Mouse (Mus musculus) embryonic facial prominence, embryonic 11.5 days (tissue): ENCODE measurements around the gene Kif28. TPM values are rescaled to one million over a fixed set of nuclear protein-coding genes. Genes with fewer than 3 reads are reported as not detected.
A peak's percentile ranks its signal among the peaks of the same experiment; 100 is the strongest.

ENCODE experiments used
- ATAC-seq: fragments of 200-750 bp; cut with Nextera tagmentation; replicated peaks from 2 replicates; pipeline ENCODE4 v1.8.0; 2017; ENCODE audit warnings: low read depth; ENCODE audit not compliant: insufficient number of reproducible peaks, low FRiP score, low TSS enrichment
- DNase-seq: peaks from one replicate; pipeline ENCODE4 v3.0.0-alpha.2; 2015; ENCODE audit warnings: low spot score
- H3K27ac ChIP-seq: fragments of 300-500 bp; sonication (generic); replicated peaks from 2 replicates; pipeline ENCODE4 v1.5.1; 2014; ENCODE audit warnings: mild to moderate bottlenecking, low read depth, low read length, control low read depth
- H3K27me3 ChIP-seq: fragments of 300-500 bp; sonication (generic); 2 replicates; pipeline ENCODE4 v1.6.1; 2014; ENCODE audit warnings: mild to moderate bottlenecking, low read length, moderate library complexity, mixed read lengths; ENCODE audit not compliant: control insufficient read depth, insufficient read depth
- H3K36me3 ChIP-seq: fragments of 300-500 bp; sonication (generic); replicated peaks from 2 replicates; pipeline ENCODE4 v1.6.1; 2014; ENCODE audit warnings: low read depth, mild to moderate bottlenecking, low read length, moderate library complexity, mixed read lengths; ENCODE audit not compliant: control insufficient read depth, insufficient read depth
- H3K4me1 ChIP-seq: fragments of 300-500 bp; sonication (generic); 2 replicates; pipeline ENCODE4 v1.6.1; 2014; ENCODE audit warnings: low read length, mixed read lengths; ENCODE audit not compliant: control insufficient read depth, insufficient read depth
- H3K4me2 ChIP-seq: fragments of 300-500 bp; sonication (generic); 2 replicates; pipeline ENCODE4 v1.6.1; 2014; ENCODE audit warnings: low read depth, mild to moderate bottlenecking, control low read depth, low read length, moderate library complexity
- H3K4me3 ChIP-seq: fragments of 300-500 bp; sonication (generic); 2 replicates; pipeline ENCODE4 v1.5.1; 2014; ENCODE audit warnings: low read depth, low read length, control low read depth
- H3K9ac ChIP-seq: fragments of 300-500 bp; sonication (generic); replicated peaks from 2 replicates; pipeline ENCODE4 v1.6.1; 2014; ENCODE audit warnings: mild to moderate bottlenecking, control low read depth, low read length
- H3K9me3 ChIP-seq: fragments of 300-500 bp; sonication (generic); replicated peaks from 2 replicates; pipeline ENCODE4 v1.6.1; 2016; ENCODE audit warnings: mild to moderate bottlenecking, low read length, inconsistent platforms, mixed read lengths; ENCODE audit not compliant: control insufficient read depth
- WGBS: fragments of 180-500 bp; shearing (Covaris S2); extraction: QIAGEN DNeasy Blood & Tissue Kit; methylation state at CpG from one replicate; pipeline ENCODE4 v1.1.7; 2014; 5-methylcytosine and 5-hydroxymethylcytosine counted together
- polyA plus RNA-seq: library from polyadenylated mRNA; unstranded; fragments of >200 nt; fragmentation: Nextera tagmentation; extraction: Ambion mirVana; gene quantifications from 2 replicates; pipeline ENCODE4 v1.2.1, GENCODE M21; 2014

Kif28 gene
- polyA plus RNA-seq, 1 experiment from 2014 or later = not detected

- Histone ChIP-seq H3K4me2 (no peak overlapping the region), H3K9me3 (no peaks in the 10 kb centered on the region), H3K9ac (no peak overlapping the region), H3K27ac (no peak overlapping the region), H3K4me1 (no peaks in the 10 kb centered on the region), H3K4me3 (no peak overlapping the region), H3K27me3 (no peaks in the 10 kb centered on the region), H3K36me3 (peaks cover 9% of the 10 kb centered on the region)
- ATAC-seq = no peak
- 93% methylated on average over 8 of the region's 8 CpGs for WGBS
- no peak for DNase-seq
These were observed 7.9 kb upstream of the Kif28 start for GRCm38 (mm10) chr1:179753006-179753405.

GRCm38 (mm10) chr1:179752276-179752675, 7.2 kb upstream of the Kif28 start:
- Histone ChIP-seq H3K27ac (no peak overlapping the region), H3K9ac (no peak overlapping the region), H3K9me3 (no peaks in the 10 kb centered on the region), H3K4me3 (no peak overlapping the region), H3K36me3 (peaks cover 9% of the 10 kb centered on the region), H3K4me2 (no peak overlapping the region), H3K27me3 (no peaks in the 10 kb centered on the region), H3K4me1 (no peaks in the 10 kb centered on the region)
- WGBS = 95% methylated on average over 11 of the region's 11 CpGs
- no peak for DNase-seq
- ATAC-seq = no peak

GRCm38 (mm10) chr1:179743593-179744193, 1.4 kb downstream of the Kif28 start:
- Histone ChIP-seq H3K27me3 (no peaks in the 10 kb centered on the region), H3K4me2 (no peak overlapping the region), H3K36me3 (peaks cover 6% of the 10 kb centered on the region), H3K4me1 (no peaks in the 10 kb centered on the region), H3K9me3 (no peaks in the 10 kb centered on the region), H3K27ac (no peak overlapping the region), H3K9ac (no peak overlapping the region), H3K4me3 (no peak overlapping the region)
- 87% methylated on average over 4 of the region's 4 CpGs for WGBS
- DNase-seq (no peak), ATAC-seq (no peak)

- H3K9me3 ChIP-seq = no peaks in the 10 kb centered on the region
- no peak overlapping the region for H3K27ac ChIP-seq
- DNase-seq = no peak
- no peak overlapping the region for H3K4me2 ChIP-seq
- no peaks in the 10 kb centered on the region for H3K27me3 ChIP-seq
- no peaks in the 10 kb centered on the region for H3K4me1 ChIP-seq
- WGBS = 82% methylated on average over 3 of the region's 3 CpGs
- no peak for ATAC-seq
- H3K36me3 ChIP-seq = no peaks in the 10 kb centered on the region
- H3K4me3 ChIP-seq = no peak overlapping the region
- no peak overlapping the region for H3K9ac ChIP-seq
These were observed 8.6 kb downstream of the Kif28 start for GRCm38 (mm10) chr1:179736483-179736882.

- 0 out of 2 replicates have a peak, but pooled peaks have one; percentile 48 for ATAC-seq
These were observed 10.3 kb downstream of the Kif28 start for GRCm38 (mm10) chr1:179734500-179735474.

GRCm38 (mm10) chr1:179731391-179731790, 13.7 kb downstream of the Kif28 start:
- H3K36me3 ChIP-seq = no peaks in the 10 kb centered on the region
- no peak overlapping the region for H3K4me2 ChIP-seq
- ATAC-seq (no peak), DNase-seq (no peak)
- H3K9ac ChIP-seq = no peak overlapping the region
- H3K27me3 ChIP-seq = no peaks in the 10 kb centered on the region
- H3K27ac ChIP-seq = no peak overlapping the region
- no peaks in the 10 kb centered on the region for H3K4me1 ChIP-seq
- H3K4me3 ChIP-seq = no peak overlapping the region
- 90% methylated on average over 3 of the region's 3 CpGs for WGBS
- no peaks in the 10 kb centered on the region; the same call in 1 of the 2 replicates for H3K9me3 ChIP-seq

More at GRCm38 (mm10) chr1:179734500-179735474, 10.3 kb downstream of the Kif28 start:
- no peaks in the 10 kb centered on the region for H3K27me3 ChIP-seq
- no peak overlapping the region for H3K9ac ChIP-seq
- no peaks in the 10 kb centered on the region for H3K9me3 ChIP-seq
- no peak overlapping the region for H3K4me2 ChIP-seq
- no peak overlapping the region for H3K4me3 ChIP-seq
- H3K36me3 ChIP-seq = no peaks in the 10 kb centered on the region
- 36% methylated on average over 15 of the region's 15 CpGs for WGBS
- no peaks in the 10 kb centered on the region for H3K4me1 ChIP-seq
- no peak overlapping the region for H3K27ac ChIP-seq
- DNase-seq = peak; percentile 58

- ATAC-seq (no peak), DNase-seq (no peak)
- H3K4me3 ChIP-seq = no peak overlapping the region
- 88% methylated on average over 10 of the region's 10 CpGs for WGBS
- no peaks in the 10 kb centered on the region; the same call in 1 of the 2 replicates for H3K9me3 ChIP-seq
- no peak overlapping the region for H3K9ac ChIP-seq
- H3K36me3 ChIP-seq = no peaks in the 10 kb centered on the region
- no peaks in the 10 kb centered on the region for H3K4me1 ChIP-seq
- H3K27me3 ChIP-seq = no peaks in the 10 kb centered on the region
- no peak overlapping the region for H3K27ac ChIP-seq
- no peak overlapping the region for H3K4me2 ChIP-seq
These were observed 16.4 kb downstream of the Kif28 start for GRCm38 (mm10) chr1:179728661-179729060.
